Mouse (Mus musculus) ES-Bruce4 (cell line): ENCODE measurements at regions not wholly inside any gene's neighbourhood (a gene's known extent, or its start where the extent isn't known, plus 50 kb on each side); places are given as distances from the start of the nearest gene placed in this dataset.

Experiments used
- CTCF ChIP-seq: IDR thresholded peaks from one replicate; pipeline ENCODE4 v1.8.1; 2011; ENCODE audit warnings: low read depth, low read length
- EP300 ChIP-seq: IDR thresholded peaks from 2 replicates; pipeline ENCODE4 v1.6.1; 2011; ENCODE audit warnings: low read depth, low read length; ENCODE audit not compliant: insufficient read depth
- POLR2A ChIP-seq: IDR thresholded peaks from one replicate; pipeline ENCODE4 v1.8.1; 2011; ENCODE audit warnings: low read length; ENCODE audit not compliant: insufficient read depth

- TF ChIP-seq CTCF (peak; percentile 56), POLR2A (no peak), EP300 (no peak)
Observed at GRCm38 (mm10) chr12:109749711-109750243, 149.6 kb upstream of the Rtl1 start.
